Mouse (Mus musculus) heart, postnatal 0 days (tissue): ENCODE data around the gene Pcsk4. TPM values are rescaled to one million over a fixed set of nuclear protein-coding genes. Genes with fewer than 3 reads are reported as not detected.

Experiments
- ATAC-seq: fragments of 200-750 bp; cut with Nextera tagmentation; 2 replicates; pipeline ENCODE4 v1.8.0; 2017; ENCODE audit warnings: low read depth, moderate number of reproducible peaks, moderate library complexity; ENCODE audit not compliant: insufficient read depth
- DNase-seq: peaks from one replicate; pipeline ENCODE4 v3.0.0-alpha.2; 2016; ENCODE audit warnings: low spot score
- H3K27ac ChIP-seq: fragments of 300-500 bp; sonication (generic); 2 replicates; pipeline ENCODE4 v1.5.1; 2014; ENCODE audit warnings: low read depth, mild to moderate bottlenecking
- H3K27me3 ChIP-seq: fragments of 300-500 bp; sonication (generic); 2 replicates; pipeline ENCODE4 v1.6.1; 2014; ENCODE audit warnings: low read length, mixed read lengths; ENCODE audit not compliant: control insufficient read depth, insufficient read depth
- H3K36me3 ChIP-seq: fragments of 300-500 bp; sonication (generic); replicated peaks from 2 replicates; pipeline ENCODE4 v1.6.1; 2014; ENCODE audit warnings: low read length, mixed read lengths; ENCODE audit not compliant: control insufficient read depth, insufficient read depth
- H3K4me1 ChIP-seq: fragments of 300-500 bp; sonication (generic); 2 replicates; pipeline ENCODE4 v1.6.1; 2014; ENCODE audit warnings: antibody characterized with exemption; ENCODE audit not compliant: control insufficient read depth, insufficient read depth
- H3K4me2 ChIP-seq: fragments of 300-500 bp; sonication (generic); 2 replicates; pipeline ENCODE4 v1.6.1; 2014; ENCODE audit warnings: low read depth, mild to moderate bottlenecking, low read length, moderate library complexity
- H3K4me3 ChIP-seq: fragments of 300-500 bp; sonication (generic); 2 replicates; pipeline ENCODE4 v1.5.1; 2014; ENCODE audit warnings: low read depth, low read length
- H3K9ac ChIP-seq: fragments of 300-500 bp; sonication (generic); replicated peaks from 2 replicates; pipeline ENCODE4 v1.6.1; 2014; ENCODE audit warnings: low read depth, low read length, mixed read lengths
- H3K9me3 ChIP-seq: fragments of 300-500 bp; sonication (generic); replicated peaks from 2 replicates; pipeline ENCODE4 v1.6.1; 2016; ENCODE audit warnings: low read length; ENCODE audit not compliant: control insufficient read depth
- CTCF ChIP-seq: IDR thresholded peaks from 2 replicates; pipeline ENCODE4 v1.5.1; 2016; ENCODE audit warnings: antibody characterized with exemption, control low read depth, low read depth
- EP300 ChIP-seq: IDR thresholded peaks from 2 replicates; pipeline ENCODE4 v1.6.1; 2016; ENCODE audit warnings: antibody characterized with exemption, low read depth
- WGBS: fragments of 180-500 bp; shearing (Covaris S2); extraction: QIAGEN DNeasy Blood & Tissue Kit; methylation state at CpG from one replicate; pipeline ENCODE4 v1.1.7; 2014; 5-methylcytosine and 5-hydroxymethylcytosine counted together
- polyA plus RNA-seq: library from polyadenylated mRNA; unstranded; fragments of >200 nt; fragmentation: Nextera tagmentation; extraction: Ambion mirVana; gene quantifications from 2 replicates; pipeline ENCODE4 v1.2.1, GENCODE M21; 2015
- total RNA-seq: library from RNA; depleted of rRNA; stranded (reverse); fragments of >200 nt; gene quantifications from 2 replicates; pipeline ENCODE4 v1.2.3, GENCODE M21; 2014; ENCODE audit warnings: low replicate concordance; rRNA removed

The Pcsk4 gene
- not detected in 2 replicates for total RNA-seq
- polyA plus RNA-seq, result 2.0 and 2.1 TPM in 2 replicates

- peak within 1 kb of the TSS; percentile 33 for H3K4me3 ChIP-seq
- peak; percentile 95 for ATAC-seq
- TF ChIP-seq EP300 (no peak), CTCF (no peak)
- peak within 1 kb of the TSS; percentile 62 for H3K4me2 ChIP-seq
- H3K9me3 ChIP-seq, result no peaks in the 10 kb centered on the region
- peaks cover 4% of the 10 kb centered on the region; the same call in 1 of the 2 replicates for H3K4me1 ChIP-seq
- H3K9ac ChIP-seq, result no peak within 1 kb of the TSS
- no peaks in the 10 kb centered on the region for H3K36me3 ChIP-seq
- H3K27me3 ChIP-seq, result peaks cover 35% of the 10 kb centered on the region
- no peak within 1 kb of the TSS for H3K27ac ChIP-seq
- 7% methylated on average over 35 of the region's 36 CpGs for WGBS
- DNase-seq, result peak; percentile 96
Observed at GRCm38 (mm10) chr10:80329273-80330081, at the start of gene Pcsk4, which contains the start of gene Reep6. Gene Pcsk4, minus strand, starts transcription at chr10:80329498. Gene Reep6, plus strand, starts transcription at chr10:80329953.

GRCm38 (mm10) chr10:80377716-80378115 is 48.4 kb upstream of the Pcsk4 start:
- no peak for DNase-seq
- Histone ChIP-seq H3K9me3 (no peaks in the 10 kb centered on the region), H3K27me3 (0 out of 2 replicates have a peak, but pooled peaks cover 5% of the 10 kb centered on the region), H3K27ac (no peak overlapping the region), H3K4me3 (no peak overlapping the region), H3K36me3 (peaks cover 29% of the 10 kb centered on the region), H3K9ac (no peak overlapping the region), H3K4me2 (no peak overlapping the region), H3K4me1 (no peaks in the 10 kb centered on the region)
- TF ChIP-seq EP300, result no peak
- TF ChIP-seq CTCF, result peak; percentile 43
- WGBS, result 40% methylated on average over 10 of the region's 10 CpGs
- ATAC-seq, result no peak

GRCm38 (mm10) chr10:80376160-80376559 is 46.9 kb upstream of the Pcsk4 start:
- 3% methylated on average over 7 of the region's 7 CpGs for WGBS
- H3K9me3 ChIP-seq, result no peaks in the 10 kb centered on the region
- H3K4me3 ChIP-seq, result no peak overlapping the region
- ATAC-seq (peak; percentile 64; the same call in 1 of the 2 replicates), DNase-seq (peak; percentile 83)
- peaks cover 13% of the 10 kb centered on the region for H3K36me3 ChIP-seq
- H3K4me1 ChIP-seq, result no peaks in the 10 kb centered on the region
- H3K9ac ChIP-seq, result no peak overlapping the region
- 0 out of 2 replicates have a peak, but pooled peaks cover 5% of the 10 kb centered on the region for H3K27me3 ChIP-seq
- TF ChIP-seq EP300 (no peak), CTCF (peak; percentile 91)
- no peak overlapping the region for H3K27ac ChIP-seq
- H3K4me2 ChIP-seq, result no peak overlapping the region

DNA sequence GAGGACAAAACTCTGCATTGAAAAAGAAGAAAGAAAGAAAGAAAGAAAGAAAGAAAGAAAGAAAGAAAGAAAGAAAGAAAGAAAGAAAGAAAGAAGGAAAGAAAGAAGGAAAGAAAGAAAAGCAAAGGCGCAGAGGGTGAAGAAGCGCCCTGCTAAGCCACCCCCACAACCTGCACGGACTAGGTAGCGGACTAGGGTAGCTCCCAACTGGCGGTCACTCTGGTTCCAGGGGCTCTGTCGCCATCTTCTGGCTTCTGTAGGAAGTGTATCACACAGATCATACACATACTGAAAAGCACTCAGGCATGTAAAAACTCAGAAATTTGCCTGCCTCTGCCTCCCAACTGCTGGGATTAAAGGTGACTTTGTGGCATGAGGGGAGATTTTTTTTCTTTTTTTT is 44.8 kb upstream of the Pcsk4 start:
- Histone ChIP-seq H3K9me3 (no peaks in the 10 kb centered on the region), H3K9ac (no peak overlapping the region), H3K27ac (no peak overlapping the region), H3K27me3 (0 out of 2 replicates have a peak, but pooled peaks cover 5% of the 10 kb centered on the region), H3K4me1 (no peaks in the 10 kb centered on the region), H3K4me3 (no peak overlapping the region), H3K4me2 (no peak overlapping the region), H3K36me3 (no peaks in the 10 kb centered on the region)
- DNase-seq, result no peak
- ATAC-seq, result no peak; the same call in 1 of the 2 replicates
- 20% methylated on average over 6 of the region's 6 CpGs for WGBS
- TF ChIP-seq EP300 (no peak), CTCF (peak; percentile 62)

- H3K4me2 ChIP-seq, result no peak overlapping the region
- no peaks in the 10 kb centered on the region for H3K4me1 ChIP-seq
- no peak overlapping the region for H3K9ac ChIP-seq
- ATAC-seq (no peak), DNase-seq (no peak)
- 70% methylated on average over 6 of the region's 6 CpGs for WGBS
- H3K9me3 ChIP-seq, result no peaks in the 10 kb centered on the region
- no peak overlapping the region for H3K27ac ChIP-seq
- TF ChIP-seq EP300 (no peak), CTCF (no peak)
- H3K36me3 ChIP-seq, result no peaks in the 10 kb centered on the region
- H3K4me3 ChIP-seq, result no peak overlapping the region
- 0 out of 2 replicates have a peak, but pooled peaks cover 8% of the 10 kb centered on the region for H3K27me3 ChIP-seq
Observed at GRCm38 (mm10) chr10:80372706-80373105, 43.4 kb upstream of the Pcsk4 start.
